Mouse (Mus musculus) activated CD4-positive, CD25-positive, alpha-beta regulatory T cell, adult 9 weeks (primary cell): Measurements from ENCODE around the gene 1700069L16Rik. TPM values are rescaled to one million over a fixed set of nuclear protein-coding genes. Genes with fewer than 3 reads are reported as not detected.

ENCODE experiments used
- polyA plus RNA-seq: library from polyadenylated mRNA; unstranded; fragments of 100-300 nt; shearing (Covaris generic); gene quantifications from one replicate; pipeline ENCODE4 v1.2.1, GENCODE M21; 2017

The 1700069L16Rik gene
- polyA plus RNA-seq = not detected

GRCm38 (mm10) chr5:113724446-113724845, at the start of gene 1700069L16Rik:
Gene 1700069L16Rik, minus strand, starts transcription at chr5:113724772.

GRCm38 (mm10) chr5:113772450-113772895, 47.9 kb upstream of the 1700069L16Rik start, which contains the start of the genes Sart3 and Iscu:
Gene Sart3, minus strand, starts transcription at chr5:113772510.
Gene Iscu, plus strand, starts transcription at chr5:113772748.

GRCm38 (mm10) chr5:113735345-113736112, 11.0 kb upstream of the 1700069L16Rik start, which contains the start of gene Ficd:
Gene Ficd, plus strand, starts transcription at chr5:113735803.

GRCm38 (mm10) chr5:113650035-113650865, 74.3 kb downstream of the 1700069L16Rik start, which contains the start of gene Cmklr1:
Gene Cmklr1, minus strand, starts transcription at chr5:113650426.

Other genes with a start within 250 kb of the 1700069L16Rik start
- gene Wscd2, start 234.4 kb downstream of the 1700069L16Rik start, polyA plus RNA-seq = 0.89 TPM
- gene Cmklr1, start 74.3 kb downstream of the 1700069L16Rik start, polyA plus RNA-seq = not detected
- gene Ficd, start 11.0 kb upstream of the 1700069L16Rik start, polyA plus RNA-seq = 9.2 TPM
- gene Sart3, start 47.7 kb upstream of the 1700069L16Rik start, polyA plus RNA-seq = 44.5 TPM
- 22.2 TPM for gene Iscu, start 48.0 kb upstream of the 1700069L16Rik start, polyA plus RNA-seq
- gene Tmem119, start 75.7 kb upstream of the 1700069L16Rik start, polyA plus RNA-seq = not detected
- gene Selplg, start 107.9 kb upstream of the 1700069L16Rik start, polyA plus RNA-seq = 1,088 TPM
- 91.7 TPM for gene Coro1c, start 184.0 kb upstream of the 1700069L16Rik start, polyA plus RNA-seq